Mouse (Mus musculus) bone marrow, adult 2 months (tissue): Measurements from ENCODE around the gene Gucy2f. TPM values are rescaled to one million over a fixed set of nuclear protein-coding genes. Genes with fewer than 3 reads are reported as not detected.

Experiments used
- H3K27ac ChIP-seq: fragments of 200-500 bp; 2 replicates; pipeline ENCODE4 v1.5.1; 2012; ENCODE audit warnings: low read depth, mild to moderate bottlenecking, control low read depth, inconsistent platforms, low read length; ENCODE audit not compliant: control insufficient read depth, poor library complexity, insufficient read depth
- H3K4me1 ChIP-seq: fragments of 200-500 bp; 2 replicates; pipeline ENCODE4 v1.6.1; 2011; ENCODE audit warnings: low read length; ENCODE audit not compliant: control insufficient read depth, insufficient read depth
- H3K4me3 ChIP-seq: fragments of 200-500 bp; replicated peaks from 2 replicates; pipeline ENCODE3; 2011; ENCODE audit warnings: mild to moderate bottlenecking, low read depth, low read length, control low read depth; ENCODE audit not compliant: control insufficient read depth
- CTCF ChIP-seq: fragments of 200-500 bp; IDR thresholded peaks from 2 replicates; pipeline ENCODE4 v1.5.1; 2011; ENCODE audit warnings: low read length, control low read depth; ENCODE audit not compliant: control insufficient read depth, insufficient read depth
- POLR2A ChIP-seq: fragments of 200-500 bp; IDR thresholded peaks from 2 replicates; pipeline ENCODE4 v1.6.1; 2011; ENCODE audit warnings: low read depth, mild to moderate bottlenecking, control low read depth, low read length, borderline replicate concordance; ENCODE audit not compliant: control insufficient read depth
- WGBS: fragments of 180-500 bp; shearing (Covaris S2); methylation state at CpG from one replicate; pipeline ENCODE4 v1.1.7; 2018; 5-methylcytosine and 5-hydroxymethylcytosine counted together
- polyA plus RNA-seq: library from polyadenylated mRNA; stranded (reverse); fragments of >200 nt; gene quantifications from 2 replicates; pipeline ENCODE4 v1.2.4, GENCODE M21; 2011; ENCODE audit warnings: low replicate concordance; ENCODE audit not compliant: missing spikeins, insufficient read depth, insufficient read length

Gucy2f gene
- polyA plus RNA-seq, 1 experiment = not detected

DNA sequence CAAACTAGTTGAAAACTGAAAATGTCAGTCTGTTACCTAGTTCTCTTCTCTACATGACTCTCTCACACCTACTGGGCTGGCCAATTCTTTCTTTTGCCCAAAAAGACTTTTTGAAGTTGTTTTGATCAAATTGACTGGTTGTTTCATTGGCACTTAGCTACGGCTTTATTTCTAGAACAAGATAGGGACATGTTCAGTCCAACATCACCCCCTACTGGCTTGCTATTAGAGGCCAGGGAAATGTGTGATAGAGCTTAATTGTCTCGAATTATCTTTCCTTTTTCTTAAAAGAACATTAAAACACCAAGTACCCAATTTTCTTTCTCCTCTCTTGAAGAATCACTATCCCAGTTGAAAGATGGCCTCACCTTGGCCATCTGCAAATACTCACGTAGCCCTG, 99.8 kb downstream of the Gucy2f start:
- Histone ChIP-seq H3K4me1 (no peaks in the 10 kb centered on the region), H3K27ac (no peak overlapping the region), H3K4me3 (no peak overlapping the region)
- TF ChIP-seq POLR2A (no peak), CTCF (no peak)
- 33% methylated on average over 3 of the region's 3 CpGs for WGBS

- H3K4me3 ChIP-seq = no peak overlapping the region
- 72% methylated on average over 5 of the region's 5 CpGs for WGBS
- no peak overlapping the region for H3K27ac ChIP-seq
- no peaks in the 10 kb centered on the region for H3K4me1 ChIP-seq
- TF ChIP-seq POLR2A (no peak), CTCF (no peak)
These were observed 101.2 kb downstream of the Gucy2f start for GRCm38 (mm10) chrX:142095579-142095978.

GRCm38 (mm10) chrX:142062585-142062984, 134.1 kb downstream of the Gucy2f start:
- H3K4me1 ChIP-seq = no peaks in the 10 kb centered on the region
- no peak overlapping the region for H3K27ac ChIP-seq
- no peak for TF ChIP-seq POLR2A
- no peak for TF ChIP-seq CTCF
- no peak overlapping the region for H3K4me3 ChIP-seq
- WGBS = 61% methylated on average over 3 of the region's 3 CpGs

Other genes starting within 250 kb of the Gucy2f start
- 2.2 and 3.2 TPM in 2 replicates for gene Nxt2, start 29.8 kb upstream of the Gucy2f start, polyA plus RNA-seq
- gene Kcne1l, start 109.4 kb upstream of the Gucy2f start, polyA plus RNA-seq = not detected in 2 replicates
- 7.6 and 12.0 TPM in 2 replicates for gene Acsl4, start 193.6 kb upstream of the Gucy2f start, polyA plus RNA-seq